Mouse (Mus musculus) intestine, embryonic 15.5 days (tissue): ENCODE measurements around the gene Vmn2r13. TPM values are rescaled to one million over a fixed set of nuclear protein-coding genes. Genes with fewer than 3 reads are reported as not detected.
"Not testable (repeated sequence)": the region's sequence is repeated elsewhere in the genome, so short reads cannot be mapped to it uniquely, and the experiment has no call there.

Experiments
- ATAC-seq: fragments of 200-750 bp; cut with Nextera tagmentation; 2 replicates; pipeline ENCODE4 v1.8.0; 2017; ENCODE audit warnings: moderate TSS enrichment, moderate library complexity
- H3K27ac ChIP-seq: fragments of 300-500 bp; sonication (generic); 2 replicates; pipeline ENCODE4 v1.5.1; 2015; ENCODE audit warnings: mild to moderate bottlenecking, inconsistent platforms
- H3K27me3 ChIP-seq: fragments of 300-500 bp; sonication (generic); replicated peaks from 2 replicates; pipeline ENCODE4 v1.6.1; 2015; ENCODE audit warnings: inconsistent platforms
- H3K36me3 ChIP-seq: fragments of 300-500 bp; sonication (generic); 2 replicates; pipeline ENCODE4 v1.6.1; 2015; ENCODE audit warnings: inconsistent platforms
- H3K4me1 ChIP-seq: fragments of 300-500 bp; sonication (generic); replicated peaks from 2 replicates; pipeline ENCODE4 v1.6.1; 2015; ENCODE audit warnings: inconsistent platforms
- H3K4me2 ChIP-seq: fragments of 300-500 bp; sonication (generic); replicated peaks from 2 replicates; pipeline ENCODE4 v1.6.1; 2015; ENCODE audit warnings: mild to moderate bottlenecking, inconsistent platforms
- H3K4me3 ChIP-seq: fragments of 300-500 bp; sonication (generic); replicated peaks from 2 replicates; pipeline ENCODE4 v1.5.1; 2015; ENCODE audit warnings: inconsistent platforms
- H3K9ac ChIP-seq: fragments of 300-500 bp; sonication (generic); 2 replicates; pipeline ENCODE4 v1.6.1; 2015; ENCODE audit warnings: inconsistent platforms
- H3K9me3 ChIP-seq: fragments of 300-500 bp; sonication (generic); 2 replicates; pipeline ENCODE4 v1.6.1; 2016; ENCODE audit warnings: inconsistent platforms
- WGBS: fragments of 180-500 bp; shearing (Covaris S2); methylation state at CpG from one replicate; pipeline ENCODE4 v1.1.7; 2015; 5-methylcytosine and 5-hydroxymethylcytosine counted together
- polyA plus RNA-seq: library from polyadenylated mRNA; unstranded; fragments of >200 nt; fragmentation: Nextera tagmentation; extraction: Ambion mirVana; gene quantifications from 2 replicates; pipeline ENCODE4 v1.2.1, GENCODE M21; 2015

Gene Vmn2r13
- not detected in 2 replicates for polyA plus RNA-seq

DNA sequence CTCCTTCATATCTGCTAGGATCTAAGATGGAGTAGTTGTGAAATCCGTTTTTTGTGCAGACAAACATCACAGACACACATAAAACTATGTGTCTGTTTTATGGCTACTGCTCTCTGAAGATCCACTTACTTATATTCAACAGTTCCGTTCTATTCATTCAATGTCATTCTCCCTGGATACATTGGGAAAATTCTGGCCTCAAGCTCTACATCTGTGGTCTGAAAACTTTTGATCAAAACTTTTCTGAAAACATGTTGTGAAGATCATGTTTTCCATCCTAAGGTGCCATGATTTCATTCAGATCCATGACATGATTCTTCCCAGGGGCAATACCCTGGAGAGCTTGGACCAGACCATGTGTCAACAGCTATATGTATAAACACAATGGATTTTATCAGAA is at the start of gene Vmn2r13:
Gene Vmn2r13, minus strand, starts transcription at position 101 of the 400 bp plus-strand sequence.
- H3K4me1 ChIP-seq, H3K9me3 ChIP-seq, H3K27me3 ChIP-seq, H3K9ac ChIP-seq, H3K4me3 ChIP-seq, H3K27ac ChIP-seq, ATAC-seq, H3K36me3 ChIP-seq, H3K4me2 ChIP-seq: not testable (repeated sequence)
- 54% methylated on average over 2 of the region's 2 CpGs for WGBS

DNA sequence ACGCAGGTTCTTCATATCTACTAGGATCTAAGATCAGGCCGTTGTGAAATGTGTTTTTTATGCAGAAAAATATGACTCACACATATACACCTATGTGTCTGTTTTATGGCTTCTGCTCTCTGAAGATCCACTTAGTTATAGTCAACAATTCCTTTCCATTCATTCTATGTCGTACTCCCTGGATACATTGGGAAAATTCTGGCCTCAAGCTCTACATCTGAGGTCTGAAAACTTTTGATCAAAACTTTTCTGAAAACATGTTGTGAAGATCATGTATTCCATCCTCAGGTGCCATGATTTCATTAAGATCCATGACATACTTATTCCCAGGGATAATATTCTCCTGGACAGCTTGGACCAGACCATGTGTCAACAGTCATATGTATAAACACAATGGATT is 32.6 kb upstream of the Vmn2r13 start, which contains the start of gene Vmn2r14:
Gene Vmn2r14, minus strand, starts transcription at position 101 of the 400 bp plus-strand sequence.
- Histone ChIP-seq H3K27me3 (no peaks in the 10 kb centered on the region), H3K4me1 (no peaks in the 10 kb centered on the region), H3K9me3 (no peaks in the 10 kb centered on the region), H3K4me2 (no peak within 1 kb of the TSS), H3K4me3 (no peak within 1 kb of the TSS), H3K27ac (no peak within 1 kb of the TSS), H3K9ac (no peak within 1 kb of the TSS), H3K36me3 (no peaks in the 10 kb centered on the region)
- WGBS, result 63% methylated on average over 3 of the region's 3 CpGs
- ATAC-seq, result no peak

DNA sequence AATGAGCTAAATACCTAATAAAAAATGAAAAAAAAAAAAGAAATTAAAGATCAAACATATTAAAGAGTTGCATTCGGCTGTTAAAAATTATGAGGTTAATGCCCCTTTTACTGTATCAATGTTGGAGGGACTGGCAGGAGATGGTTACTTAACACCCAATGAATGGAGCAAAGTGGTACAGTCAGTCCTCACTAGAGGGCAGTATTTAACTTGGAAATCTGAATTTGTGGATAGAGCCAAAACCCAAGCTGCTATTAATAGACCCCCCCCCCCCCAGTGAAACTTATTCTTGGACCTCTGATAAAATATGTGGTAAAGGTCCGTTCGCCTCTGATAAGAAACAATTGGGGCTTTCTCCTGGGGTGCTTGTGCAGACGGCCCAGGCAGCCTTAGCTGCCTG is 25.1 kb downstream of the Vmn2r13 start:
- not testable (repeated sequence) for H3K4me1 ChIP-seq, H3K27ac ChIP-seq, H3K9ac ChIP-seq, H3K27me3 ChIP-seq, H3K4me3 ChIP-seq, H3K9me3 ChIP-seq, H3K36me3 ChIP-seq, H3K4me2 ChIP-seq, ATAC-seq
- 82% methylated on average over 4 of the region's 4 CpGs for WGBS

GRCm38 (mm10) chr5:109160121-109160520 is 31.9 kb downstream of the Vmn2r13 start:
- Histone ChIP-seq H3K4me2 (no peak overlapping the region), H3K36me3 (no peaks in the 10 kb centered on the region), H3K27me3 (no peaks in the 10 kb centered on the region), H3K9me3 (no peaks in the 10 kb centered on the region), H3K9ac (no peak overlapping the region), H3K4me3 (no peak overlapping the region), H3K27ac (no peak overlapping the region), H3K4me1 (no peaks in the 10 kb centered on the region)
- no peak for ATAC-seq
- WGBS, result 87% methylated on average over 5 of the region's 5 CpGs

DNA sequence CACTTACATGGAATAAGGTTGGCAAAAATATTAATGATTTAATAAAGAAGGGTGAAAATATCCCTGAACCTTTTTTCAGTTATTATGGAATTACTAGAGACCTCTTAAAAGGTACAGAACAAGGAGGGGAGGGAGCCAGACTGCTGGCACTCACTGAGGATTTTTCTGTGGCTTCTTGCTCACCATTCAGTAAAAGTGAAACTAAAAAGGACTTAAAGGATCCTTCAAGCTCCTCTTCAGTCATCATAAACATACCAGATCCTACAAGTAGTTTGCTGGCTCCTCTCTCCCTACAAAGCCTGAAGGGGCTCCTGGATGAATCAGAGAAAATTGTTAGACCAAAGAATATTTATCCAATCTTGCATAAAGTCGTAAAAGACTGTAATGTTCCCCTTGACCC is 32.4 kb downstream of the Vmn2r13 start:
- not testable (repeated sequence) for H3K27ac ChIP-seq, H3K4me3 ChIP-seq, H3K4me1 ChIP-seq, ATAC-seq, H3K36me3 ChIP-seq, H3K9ac ChIP-seq, H3K9me3 ChIP-seq, H3K27me3 ChIP-seq, H3K4me2 ChIP-seq
- 59% methylated on average over 1 of the region's 1 CpGs for WGBS

- not testable (repeated sequence) for H3K36me3 ChIP-seq, ATAC-seq, H3K9ac ChIP-seq, H3K27ac ChIP-seq, H3K9me3 ChIP-seq, H3K4me3 ChIP-seq, H3K4me1 ChIP-seq, H3K27me3 ChIP-seq, H3K4me2 ChIP-seq
- WGBS, result 75% methylated on average over 14 of the region's 14 CpGs
These were observed 33.2 kb downstream of the Vmn2r13 start for GRCm38 (mm10) chr5:109158488-109159485.

- no peaks in the 10 kb centered on the region for H3K4me1 ChIP-seq
- no peaks in the 10 kb centered on the region for H3K9me3 ChIP-seq
- ATAC-seq, result no peak
- H3K36me3 ChIP-seq, result no peaks in the 10 kb centered on the region
- no peaks in the 10 kb centered on the region for H3K27me3 ChIP-seq
- H3K9ac ChIP-seq, result no peak overlapping the region
- no peak overlapping the region for H3K4me3 ChIP-seq
- no peak overlapping the region for H3K27ac ChIP-seq
- WGBS, result 68% methylated on average over 2 of the region's 2 CpGs
- no peak overlapping the region for H3K4me2 ChIP-seq
These were observed 52.5 kb downstream of the Vmn2r13 start for GRCm38 (mm10) chr5:109139546-109139945.

GRCm38 (mm10) chr5:109136731-109137130 is 55.3 kb downstream of the Vmn2r13 start:
- WGBS, result 79% methylated on average over 2 of the region's 2 CpGs
- Histone ChIP-seq H3K4me3 (no peak overlapping the region), H3K4me1 (no peaks in the 10 kb centered on the region), H3K27ac (no peak overlapping the region), H3K9ac (no peak overlapping the region), H3K36me3 (no peaks in the 10 kb centered on the region), H3K27me3 (no peaks in the 10 kb centered on the region), H3K9me3 (no peaks in the 10 kb centered on the region), H3K4me2 (no peak overlapping the region)
- ATAC-seq, result no peak

Other genes with a start within 250 kb of the Vmn2r13 start
- gene Vmn2r10, start 185.7 kb downstream of the Vmn2r13 start, polyA plus RNA-seq, result not detected in 2 replicates
- gene Vmn2r11, start 132.6 kb downstream of the Vmn2r13 start, polyA plus RNA-seq, result not detected in 2 replicates
- gene Vmn2r12, start 94.2 kb downstream of the Vmn2r13 start, polyA plus RNA-seq, result not detected in 2 replicates
- not detected in 2 replicates for gene Vmn2r14, start 32.5 kb upstream of the Vmn2r13 start, polyA plus RNA-seq
- gene Vmn2r15, start 105.4 kb upstream of the Vmn2r13 start, polyA plus RNA-seq, result not detected in 2 replicates
- not detected in 2 replicates for gene Vmn2r16, start 138.0 kb upstream of the Vmn2r13 start, polyA plus RNA-seq
- not detected in 2 replicates for gene Vmn2r17, start 227.5 kb upstream of the Vmn2r13 start, polyA plus RNA-seq